Mouse (Mus musculus): Measurements from ENCODE around the gene Nxn.

- TF ChIP-seq CTCF (IDR thresholded peaks at IDR 0.05; ENCODE audit: low read depth): no peak
- no peak for TF ChIP-seq EP300 (IDR thresholded peaks at IDR 0.05; ENCODE audit: low read depth)
Measured at GRCm38 (mm10) chr11:76350931-76351623, 47.9 kb downstream of the Nxn start.

All from liver, embryonic 14.5 days (tissue).